Mouse (Mus musculus): ENCODE data around the gene Ntn4. TPM values are rescaled to one million over a fixed set of nuclear protein-coding genes. Genes with fewer than 3 reads are reported as not detected.

The Ntn4 gene
- polyA plus RNA-seq, 1 experiment from 2014 or later, result 1.6 TPM

- Histone ChIP-seq H3K27me3 (replicated peaks; ENCODE audit: control insufficient read depth, insufficient read depth, low read length) (no peaks in the 10 kb centered on the region), H3K9me3 (ENCODE audit: control insufficient read depth, low read length) (no peaks in the 10 kb centered on the region), H3K36me3 (ENCODE audit: control insufficient read depth, insufficient read depth) (no peaks in the 10 kb centered on the region), H3K4me2 (ENCODE audit: low read length) (no peak overlapping the region), H3K9ac (replicated peaks; ENCODE audit: low read depth, low read length) (no peak overlapping the region), H3K4me3 (replicated peaks; ENCODE audit: low read length) (no peak overlapping the region), H3K4me1 (replicated peaks; ENCODE audit: control insufficient read depth, insufficient read depth, low read length) (no peaks in the 10 kb centered on the region), H3K27ac (ENCODE audit: low read length) (no peak overlapping the region)
- WGBS, result 95% methylated on average over 7 of the region's 7 CpGs
- ATAC-seq, result no peak
Measured at GRCm38 (mm10) chr10:93609236-93609635, 31.2 kb upstream of the Ntn4 start.

GRCm38 (mm10) chr10:93610896-93611295, 29.6 kb upstream of the Ntn4 start:
- no peaks in the 10 kb centered on the region for H3K27me3 ChIP-seq (replicated peaks; ENCODE audit: control insufficient read depth, insufficient read depth, low read length)
- no peak overlapping the region for H3K9ac ChIP-seq (replicated peaks; ENCODE audit: low read depth, low read length)
- no peak overlapping the region for H3K27ac ChIP-seq (ENCODE audit: low read length)
- H3K4me3 ChIP-seq (replicated peaks; ENCODE audit: low read length), result no peak overlapping the region
- WGBS, result 97% methylated on average over 1 of the region's 1 CpGs
- no peak overlapping the region for H3K4me2 ChIP-seq (ENCODE audit: low read length)
- no peaks in the 10 kb centered on the region for H3K36me3 ChIP-seq (ENCODE audit: control insufficient read depth, insufficient read depth)
- H3K9me3 ChIP-seq (ENCODE audit: control insufficient read depth, low read length), result no peaks in the 10 kb centered on the region
- H3K4me1 ChIP-seq (replicated peaks; ENCODE audit: control insufficient read depth, insufficient read depth, low read length), result no peaks in the 10 kb centered on the region
- peak; percentile 27; the same call in 1 of the 2 replicates for ATAC-seq

- Histone ChIP-seq H3K36me3 (ENCODE audit: control insufficient read depth, insufficient read depth) (no peaks in the 10 kb centered on the region), H3K4me1 (replicated peaks; ENCODE audit: control insufficient read depth, insufficient read depth, low read length) (no peaks in the 10 kb centered on the region), H3K27me3 (replicated peaks; ENCODE audit: control insufficient read depth, insufficient read depth, low read length) (no peaks in the 10 kb centered on the region), H3K4me2 (ENCODE audit: low read length) (no peak overlapping the region), H3K9me3 (ENCODE audit: control insufficient read depth, low read length) (no peaks in the 10 kb centered on the region), H3K9ac (replicated peaks; ENCODE audit: low read depth, low read length) (no peak overlapping the region), H3K4me3 (replicated peaks; ENCODE audit: low read length) (no peak overlapping the region), H3K27ac (ENCODE audit: low read length) (no peak overlapping the region)
- WGBS, result 45% methylated on average over 18 of the region's 18 CpGs
- ATAC-seq, result peak; percentile 66; the same call in 1 of the 2 replicates
Measured at GRCm38 (mm10) chr10:93611419-93612007, 29.0 kb upstream of the Ntn4 start.

- Histone ChIP-seq H3K27ac (ENCODE audit: low read length) (no peak overlapping the region), H3K9ac (replicated peaks; ENCODE audit: low read depth, low read length) (no peak overlapping the region), H3K4me1 (replicated peaks; ENCODE audit: control insufficient read depth, insufficient read depth, low read length) (no peaks in the 10 kb centered on the region), H3K4me3 (replicated peaks; ENCODE audit: low read length) (no peak overlapping the region), H3K9me3 (ENCODE audit: control insufficient read depth, low read length) (no peaks in the 10 kb centered on the region), H3K4me2 (ENCODE audit: low read length) (no peak overlapping the region), H3K27me3 (replicated peaks; ENCODE audit: control insufficient read depth, insufficient read depth, low read length) (no peaks in the 10 kb centered on the region), H3K36me3 (ENCODE audit: control insufficient read depth, insufficient read depth) (no peaks in the 10 kb centered on the region)
- WGBS, result 82% methylated on average over 8 of the region's 8 CpGs
- ATAC-seq, result no peak
Measured at GRCm38 (mm10) chr10:93614850-93615249, 25.6 kb upstream of the Ntn4 start.

- Histone ChIP-seq H3K4me3 (replicated peaks; ENCODE audit: low read length) (no peak overlapping the region), H3K27ac (ENCODE audit: low read length) (no peak overlapping the region), H3K9me3 (ENCODE audit: control insufficient read depth, low read length) (no peaks in the 10 kb centered on the region), H3K9ac (replicated peaks; ENCODE audit: low read depth, low read length) (no peak overlapping the region), H3K4me2 (ENCODE audit: low read length) (no peak overlapping the region), H3K4me1 (replicated peaks; ENCODE audit: control insufficient read depth, insufficient read depth, low read length) (no peaks in the 10 kb centered on the region), H3K27me3 (replicated peaks; ENCODE audit: control insufficient read depth, insufficient read depth, low read length) (no peaks in the 10 kb centered on the region), H3K36me3 (ENCODE audit: control insufficient read depth, insufficient read depth) (no peaks in the 10 kb centered on the region)
- 78% methylated on average over 7 of the region's 7 CpGs for WGBS
- ATAC-seq, result no peak
Measured at GRCm38 (mm10) chr10:93620438-93621179, 19.9 kb upstream of the Ntn4 start.

- Histone ChIP-seq H3K9ac (replicated peaks; ENCODE audit: low read depth, low read length) (no peak overlapping the region), H3K36me3 (ENCODE audit: control insufficient read depth, insufficient read depth) (no peaks in the 10 kb centered on the region), H3K27ac (ENCODE audit: low read length) (no peak overlapping the region), H3K4me3 (replicated peaks; ENCODE audit: low read length) (no peak overlapping the region), H3K9me3 (ENCODE audit: control insufficient read depth, low read length) (no peaks in the 10 kb centered on the region), H3K27me3 (replicated peaks; ENCODE audit: control insufficient read depth, insufficient read depth, low read length) (no peaks in the 10 kb centered on the region), H3K4me2 (ENCODE audit: low read length) (no peak overlapping the region), H3K4me1 (replicated peaks; ENCODE audit: control insufficient read depth, insufficient read depth, low read length) (no peaks in the 10 kb centered on the region)
- ATAC-seq, result no peak
- WGBS, result 71% methylated on average over 9 of the region's 9 CpGs
Measured at GRCm38 (mm10) chr10:93623725-93624124, 16.8 kb upstream of the Ntn4 start.

GRCm38 (mm10) chr10:93624151-93624550, 16.3 kb upstream of the Ntn4 start:
- H3K36me3 ChIP-seq (ENCODE audit: control insufficient read depth, insufficient read depth), result no peaks in the 10 kb centered on the region
- no peak overlapping the region for H3K9ac ChIP-seq (replicated peaks; ENCODE audit: low read depth, low read length)
- H3K27me3 ChIP-seq (replicated peaks; ENCODE audit: control insufficient read depth, insufficient read depth, low read length), result no peaks in the 10 kb centered on the region
- no peak overlapping the region for H3K4me3 ChIP-seq (replicated peaks; ENCODE audit: low read length)
- WGBS, result 90% methylated on average over 10 of the region's 10 CpGs
- no peak for ATAC-seq
- no peak overlapping the region for H3K27ac ChIP-seq (ENCODE audit: low read length)
- H3K4me2 ChIP-seq (ENCODE audit: low read length), result no peak overlapping the region
- H3K9me3 ChIP-seq (ENCODE audit: control insufficient read depth, low read length), result no peaks in the 10 kb centered on the region
- no peaks in the 10 kb centered on the region for H3K4me1 ChIP-seq (replicated peaks; ENCODE audit: control insufficient read depth, insufficient read depth, low read length)

GRCm38 (mm10) chr10:93630310-93630709, 10.2 kb upstream of the Ntn4 start:
- Histone ChIP-seq H3K27me3 (replicated peaks; ENCODE audit: control insufficient read depth, insufficient read depth, low read length) (0 out of 2 replicates have a peak, but pooled peaks cover 2% of the 10 kb centered on the region), H3K27ac (ENCODE audit: low read length) (no peak overlapping the region), H3K4me2 (ENCODE audit: low read length) (no peak overlapping the region), H3K36me3 (ENCODE audit: control insufficient read depth, insufficient read depth) (no peaks in the 10 kb centered on the region), H3K4me1 (replicated peaks; ENCODE audit: control insufficient read depth, insufficient read depth, low read length) (no peaks in the 10 kb centered on the region; the same call in 1 of the 2 replicates), H3K9me3 (ENCODE audit: control insufficient read depth, low read length) (no peaks in the 10 kb centered on the region), H3K4me3 (replicated peaks; ENCODE audit: low read length) (no peak overlapping the region), H3K9ac (replicated peaks; ENCODE audit: low read depth, low read length) (no peak overlapping the region)
- no peak for ATAC-seq
- WGBS, result 96% methylated on average over 5 of the region's 5 CpGs

GRCm38 (mm10) chr10:93632086-93632485, 8.4 kb upstream of the Ntn4 start:
- Histone ChIP-seq H3K27me3 (replicated peaks; ENCODE audit: control insufficient read depth, insufficient read depth, low read length) (0 out of 2 replicates have a peak, but pooled peaks cover 2% of the 10 kb centered on the region), H3K4me3 (replicated peaks; ENCODE audit: low read length) (no peak overlapping the region), H3K4me2 (ENCODE audit: low read length) (no peak overlapping the region), H3K36me3 (ENCODE audit: control insufficient read depth, insufficient read depth) (no peaks in the 10 kb centered on the region), H3K9ac (replicated peaks; ENCODE audit: low read depth, low read length) (no peak overlapping the region), H3K9me3 (ENCODE audit: control insufficient read depth, low read length) (no peaks in the 10 kb centered on the region), H3K27ac (ENCODE audit: low read length) (no peak overlapping the region), H3K4me1 (replicated peaks; ENCODE audit: control insufficient read depth, insufficient read depth, low read length) (no peaks in the 10 kb centered on the region; the same call in 1 of the 2 replicates)
- 72% methylated on average over 4 of the region's 4 CpGs for WGBS
- no peak for ATAC-seq

Measured in forebrain, embryonic 16.5 days (tissue).